Mouse (Mus musculus): ENCODE results near the gene Cdc42bpb. TPM values are rescaled to one million over a fixed set of nuclear protein-coding genes. Genes with fewer than 3 reads are reported as not detected.

Cdc42bpb gene
- 1.5 and 5.4 TPM in 2 replicates for total RNA-seq (2015)
- 2.9 and 5.2 TPM in 2 replicates for total RNA-seq (2017)

DNA sequence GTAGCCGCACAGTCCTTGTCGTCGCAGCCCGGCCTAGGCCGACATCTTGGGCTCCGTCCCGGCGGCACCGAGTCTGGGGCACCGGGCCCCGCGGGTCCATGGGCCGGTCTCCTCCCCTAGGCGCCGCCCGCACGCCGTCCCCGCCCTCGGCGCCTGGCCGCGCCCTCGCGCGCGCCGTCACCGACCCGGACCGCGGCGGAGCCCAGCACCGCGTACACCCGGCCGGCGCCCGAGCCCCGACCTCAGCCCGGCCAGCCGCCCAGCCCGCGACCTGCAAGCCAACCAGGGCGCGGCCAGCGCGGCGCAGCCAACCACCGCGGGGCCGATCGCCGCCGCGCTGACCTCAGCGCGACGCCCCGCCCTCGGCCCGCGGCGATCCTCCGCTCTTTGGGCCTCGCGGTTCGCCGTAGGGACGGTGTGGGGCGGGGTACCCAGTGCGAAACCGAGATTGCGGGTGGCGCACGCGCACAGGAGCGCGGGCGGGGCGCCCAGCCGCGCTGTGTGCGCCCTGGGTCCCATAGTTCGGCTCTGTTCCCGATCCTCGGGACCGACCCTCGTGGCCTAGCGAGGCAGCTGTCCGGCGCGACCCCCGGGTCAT is at the start of gene Cdc42bpb:
Gene Cdc42bpb (minus strand): TSS at position 343 of the 598 bp plus-strand sequence.
- ATAC-seq (replicated peaks; ENCODE audit: poor library complexity), result peak; percentile 67

DNA sequence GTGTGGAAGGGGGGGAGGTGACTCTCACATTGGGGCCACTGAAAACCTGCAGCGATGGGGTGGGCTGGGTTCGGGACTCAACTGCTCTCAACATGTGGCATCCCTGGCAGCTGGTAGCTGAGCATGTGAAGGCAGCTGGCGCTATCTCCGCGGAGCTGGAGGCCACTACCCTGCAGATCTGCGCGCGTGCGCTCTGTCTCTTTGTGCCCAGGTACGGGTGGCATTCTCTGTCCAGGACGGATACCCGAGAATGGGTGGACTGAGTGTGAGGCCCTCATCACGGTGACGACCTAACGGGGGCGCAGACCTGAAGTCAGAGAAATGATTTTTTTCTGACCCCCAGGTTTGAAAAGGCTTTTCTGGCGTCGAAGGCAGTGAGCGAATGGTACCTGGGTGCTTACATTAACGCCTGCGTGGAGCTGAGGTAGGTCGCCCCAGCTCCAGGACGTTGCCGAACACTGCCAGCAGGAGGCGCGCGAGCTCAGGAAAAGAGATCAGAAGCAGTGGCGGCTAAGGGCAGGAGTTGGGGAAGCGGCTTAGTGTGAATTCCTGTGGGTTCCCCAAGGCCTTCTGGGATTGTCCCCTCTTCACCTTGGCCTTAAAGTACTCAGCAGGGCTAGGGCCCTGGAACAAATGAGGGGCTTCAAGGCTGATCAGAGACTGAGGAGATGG is 48.4 kb upstream of the Cdc42bpb start:
- peak; percentile 62 for ATAC-seq (replicated peaks; ENCODE audit: poor library complexity)

DNA sequence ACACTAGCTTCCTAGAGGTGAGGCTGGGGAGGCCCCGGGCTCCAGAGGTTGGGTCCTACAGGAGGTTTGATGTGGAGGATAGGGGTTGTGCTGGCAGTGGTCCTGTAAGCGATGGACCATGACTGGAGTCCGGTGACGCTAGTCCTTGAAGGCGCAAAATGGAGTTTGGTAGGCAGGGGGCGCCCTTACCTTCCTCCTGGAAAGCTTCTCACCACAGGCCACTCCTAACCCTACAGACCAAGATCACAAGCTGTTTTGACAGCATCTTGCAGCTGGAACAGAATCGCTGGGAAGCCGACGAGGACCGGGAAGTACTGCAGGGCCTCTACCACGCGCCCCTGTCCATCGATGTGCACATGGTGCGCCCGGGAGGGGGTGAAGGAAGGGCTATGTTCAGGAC is 47.7 kb upstream of the Cdc42bpb start:
- ATAC-seq (replicated peaks; ENCODE audit: poor library complexity), result peak; percentile 68

DNA sequence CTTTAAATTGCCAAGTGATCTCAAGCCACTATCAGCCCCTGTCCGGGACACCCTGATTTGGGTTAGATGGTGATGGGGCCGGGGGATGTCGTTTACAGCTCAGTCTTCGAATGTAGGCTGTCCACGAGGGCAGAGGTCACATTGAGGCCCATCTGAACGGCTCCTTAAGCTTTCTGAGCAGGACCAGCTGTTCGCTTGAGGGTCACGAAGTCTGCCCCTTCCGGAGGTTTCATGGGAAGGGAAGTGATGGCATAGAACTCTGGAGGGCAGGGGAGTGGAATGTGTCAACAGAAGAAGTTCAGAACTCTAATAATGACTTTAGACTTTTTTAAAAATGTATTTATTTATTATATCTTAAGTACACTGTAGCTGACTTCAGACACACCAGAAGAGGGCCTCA is 47.0 kb upstream of the Cdc42bpb start:
- ATAC-seq (replicated peaks; ENCODE audit: poor library complexity), result no peak

DNA sequence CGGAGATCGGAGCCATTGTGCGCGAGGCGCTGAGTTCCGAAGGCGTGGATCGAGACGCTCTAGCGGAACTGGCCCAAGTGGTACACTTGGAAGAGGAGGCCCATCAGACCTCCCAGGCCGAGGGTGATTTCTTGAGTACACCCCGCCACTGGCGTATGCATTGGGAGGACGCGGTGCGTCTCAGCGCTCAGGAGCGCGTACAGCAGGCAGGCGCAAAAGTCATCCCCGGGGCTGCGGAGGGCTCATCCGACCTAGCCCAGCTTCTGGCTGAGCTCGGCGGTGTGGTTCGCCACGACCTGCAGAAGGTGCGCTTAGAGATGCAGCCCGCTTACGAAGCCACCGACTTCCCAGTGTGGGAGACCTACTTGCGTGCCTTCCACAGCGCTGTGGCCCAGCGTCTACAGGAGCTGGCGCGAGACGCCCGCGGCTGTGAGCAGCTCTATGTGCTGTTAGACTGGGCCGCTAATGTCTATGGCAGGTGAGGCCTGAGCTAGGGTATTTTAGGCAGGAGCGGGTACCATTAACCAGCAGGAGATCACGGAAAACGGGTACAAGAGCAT is 46.1 kb upstream of the Cdc42bpb start:
- no peak for ATAC-seq (replicated peaks; ENCODE audit: poor library complexity)

DNA sequence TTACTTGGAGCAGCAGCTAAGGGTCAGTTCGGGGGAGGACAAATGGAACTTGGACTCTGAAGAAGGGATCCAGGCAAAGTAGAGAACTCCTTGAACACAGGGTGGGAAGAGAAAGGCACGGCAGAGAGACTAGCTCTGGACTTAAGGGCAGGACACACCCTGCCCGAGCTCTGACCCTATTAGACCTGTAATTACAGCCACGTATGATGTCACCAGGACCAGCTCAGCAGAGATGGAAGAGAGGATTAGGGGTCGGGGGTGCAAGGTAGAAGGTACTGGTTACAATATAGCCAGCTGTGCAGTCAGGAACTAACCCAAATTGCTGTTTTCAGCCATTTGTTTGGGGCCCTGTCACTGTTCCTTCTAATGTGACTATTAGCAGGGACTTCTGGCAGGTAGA is 45.3 kb upstream of the Cdc42bpb start:
- ATAC-seq (replicated peaks; ENCODE audit: poor library complexity), result no peak

DNA sequence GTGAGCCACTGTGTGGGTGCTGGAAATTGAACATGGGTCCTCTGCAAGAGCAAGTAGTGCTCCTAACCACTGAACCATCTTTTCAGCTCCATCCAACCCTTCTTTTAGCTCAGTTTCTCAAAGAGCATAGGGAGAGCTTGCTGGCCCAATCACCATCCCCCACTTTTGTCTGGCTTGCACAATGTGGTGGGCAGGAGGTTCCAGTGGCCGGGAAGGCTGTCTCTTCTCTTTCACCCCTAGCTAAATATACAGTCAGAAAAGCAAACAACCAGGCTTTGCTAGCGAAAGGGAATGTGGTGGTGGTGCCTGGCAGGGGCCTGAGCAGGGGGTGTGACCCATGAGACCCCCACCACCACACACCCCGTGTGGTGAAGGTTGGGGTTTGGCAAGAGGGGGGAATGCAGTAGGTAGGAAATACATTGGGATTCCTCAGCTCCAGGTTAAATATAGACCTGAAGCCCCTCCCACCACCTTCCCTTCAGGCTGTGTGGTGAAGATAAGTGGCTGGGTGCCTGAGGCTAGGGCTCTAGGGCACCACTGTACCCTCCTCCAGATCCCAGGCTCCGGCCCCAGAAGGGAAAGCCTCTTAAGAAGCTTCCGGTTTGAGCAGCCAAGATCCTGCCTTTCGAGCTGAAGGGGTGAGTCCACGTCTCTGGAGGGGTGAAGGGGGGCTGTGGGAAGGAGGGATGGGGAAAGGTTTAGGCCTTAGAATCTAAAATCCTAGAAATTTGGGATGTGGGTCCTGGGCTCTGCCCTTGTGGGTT is 43.6 kb upstream of the Cdc42bpb start:
- no peak for ATAC-seq (replicated peaks; ENCODE audit: poor library complexity)

DNA sequence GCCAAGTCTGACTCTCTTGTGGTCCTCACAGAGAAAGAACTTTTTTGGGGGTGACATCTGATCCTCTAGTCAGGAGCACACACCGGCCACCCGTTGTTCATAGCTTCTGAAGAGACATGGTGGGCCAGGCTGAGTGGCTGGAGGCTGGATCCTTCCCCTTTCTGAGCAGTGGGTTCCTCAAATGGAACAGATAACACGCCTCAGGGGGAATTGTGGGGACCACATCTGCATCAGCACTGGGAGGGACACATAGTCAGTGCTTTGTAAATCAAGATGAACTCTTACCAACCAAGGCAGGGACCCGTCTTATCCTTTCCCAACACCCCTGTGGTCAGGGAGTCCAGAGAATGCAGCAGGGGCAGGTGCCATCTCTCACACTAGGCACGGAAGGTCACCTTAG is 42.4 kb upstream of the Cdc42bpb start:
- no peak for ATAC-seq (replicated peaks; ENCODE audit: poor library complexity)

DNA sequence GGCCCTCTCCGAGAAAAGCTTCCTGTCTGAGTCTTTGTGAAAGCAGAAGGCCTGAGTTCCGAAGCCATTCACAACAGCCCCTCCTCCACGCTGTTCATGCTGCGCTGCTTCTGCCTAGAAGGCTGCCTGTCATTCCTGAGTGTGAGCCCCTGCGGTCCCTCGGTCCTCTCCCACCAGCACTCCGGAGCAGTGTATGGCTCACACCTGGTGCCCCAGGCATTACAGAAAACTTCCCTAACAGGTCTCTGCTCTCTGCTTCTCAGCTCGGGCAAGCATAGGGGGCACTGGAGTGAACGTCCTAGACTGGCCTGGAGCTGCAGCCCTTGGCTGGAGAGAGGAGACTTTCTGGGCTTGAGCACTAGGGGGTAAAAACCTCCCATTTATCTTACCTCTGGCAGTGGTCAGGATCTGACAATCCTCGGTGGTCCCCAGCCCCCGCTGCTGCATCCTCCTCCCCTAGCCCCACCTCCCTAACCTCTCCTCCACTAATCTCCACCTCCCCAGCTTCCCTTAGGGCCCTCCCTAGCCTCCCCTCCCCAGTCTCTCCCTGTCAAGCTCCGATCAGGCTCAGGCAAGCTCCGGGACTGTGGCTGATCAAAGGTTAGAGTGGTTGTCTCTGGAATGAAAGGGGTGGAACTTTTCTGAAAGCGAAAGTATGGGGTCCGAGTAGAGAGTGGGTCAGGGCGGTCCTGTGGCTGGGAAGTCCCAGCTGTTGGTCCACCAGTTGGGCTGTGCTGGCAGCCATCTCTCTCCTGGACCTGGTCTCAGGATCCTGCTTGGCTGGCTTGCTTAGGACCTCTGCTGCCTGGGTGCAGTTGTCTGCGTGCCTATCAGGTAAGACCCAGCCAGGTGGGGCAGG is 39.6 kb upstream of the Cdc42bpb start, which contains the start of gene Exoc3l4:
Gene Exoc3l4 (plus strand): TSS at position 97 of the 859 bp plus-strand sequence.
- ATAC-seq (replicated peaks; ENCODE audit: poor library complexity), result peak; percentile 23; the same call in 1 of the 2 replicates

DNA sequence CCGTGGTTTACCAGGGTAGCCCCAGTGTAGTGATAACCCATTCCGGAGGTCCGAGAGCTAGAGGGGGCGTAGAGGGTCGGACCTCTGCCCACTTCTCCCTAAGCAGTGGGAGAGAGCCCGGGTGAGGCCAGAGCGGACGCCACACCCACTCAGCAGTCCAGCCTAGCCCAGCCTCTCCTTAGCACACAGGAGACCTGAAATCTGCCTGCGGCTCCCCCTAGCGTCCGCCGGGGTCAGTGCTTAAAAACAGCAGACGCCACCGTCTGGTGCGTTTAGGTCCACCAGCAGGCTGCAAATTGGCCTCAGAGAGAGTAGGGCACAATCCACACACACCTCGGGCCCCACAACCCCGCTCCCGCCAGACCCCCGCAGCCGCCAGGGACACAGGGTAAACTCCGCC is 35.8 kb upstream of the Cdc42bpb start:
- peak; percentile 96 for ATAC-seq (replicated peaks; ENCODE audit: poor library complexity)

DNA sequence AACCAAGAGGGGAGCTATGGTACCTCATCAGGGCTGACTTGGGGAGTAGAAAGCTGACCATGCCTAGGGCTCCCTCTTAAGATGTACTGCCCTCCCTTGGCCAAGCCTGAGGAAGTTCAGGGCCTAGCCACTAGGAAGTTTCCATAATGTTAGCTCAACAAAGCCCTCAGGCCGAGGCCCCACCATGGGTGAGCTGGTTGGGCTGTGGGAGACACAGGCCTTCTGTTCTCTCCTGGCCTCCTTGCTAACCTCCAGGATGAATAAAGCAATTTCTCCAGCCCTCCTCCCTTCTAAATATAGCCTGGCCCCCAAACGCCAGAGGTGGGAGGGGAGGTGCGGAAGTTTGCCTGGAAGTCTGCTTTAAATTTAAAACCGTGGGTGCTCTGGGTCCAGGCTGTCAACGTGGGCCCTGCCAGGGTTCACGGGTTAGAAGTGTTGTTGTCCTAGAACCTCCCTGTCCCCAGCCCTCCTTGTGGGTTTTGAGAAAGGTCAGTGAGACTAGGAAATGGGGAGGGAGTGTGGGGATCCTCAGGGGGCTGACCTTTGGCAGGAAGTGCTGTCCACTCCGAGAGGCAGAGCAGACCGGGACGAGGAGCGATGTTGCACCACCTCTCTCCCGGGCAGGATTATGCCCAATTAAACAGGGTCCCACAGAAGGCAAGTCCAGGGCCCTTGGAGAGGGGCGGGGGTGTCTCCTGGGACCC is 35.2 kb upstream of the Cdc42bpb start:
- no peak for ATAC-seq (replicated peaks; ENCODE audit: poor library complexity)

DNA sequence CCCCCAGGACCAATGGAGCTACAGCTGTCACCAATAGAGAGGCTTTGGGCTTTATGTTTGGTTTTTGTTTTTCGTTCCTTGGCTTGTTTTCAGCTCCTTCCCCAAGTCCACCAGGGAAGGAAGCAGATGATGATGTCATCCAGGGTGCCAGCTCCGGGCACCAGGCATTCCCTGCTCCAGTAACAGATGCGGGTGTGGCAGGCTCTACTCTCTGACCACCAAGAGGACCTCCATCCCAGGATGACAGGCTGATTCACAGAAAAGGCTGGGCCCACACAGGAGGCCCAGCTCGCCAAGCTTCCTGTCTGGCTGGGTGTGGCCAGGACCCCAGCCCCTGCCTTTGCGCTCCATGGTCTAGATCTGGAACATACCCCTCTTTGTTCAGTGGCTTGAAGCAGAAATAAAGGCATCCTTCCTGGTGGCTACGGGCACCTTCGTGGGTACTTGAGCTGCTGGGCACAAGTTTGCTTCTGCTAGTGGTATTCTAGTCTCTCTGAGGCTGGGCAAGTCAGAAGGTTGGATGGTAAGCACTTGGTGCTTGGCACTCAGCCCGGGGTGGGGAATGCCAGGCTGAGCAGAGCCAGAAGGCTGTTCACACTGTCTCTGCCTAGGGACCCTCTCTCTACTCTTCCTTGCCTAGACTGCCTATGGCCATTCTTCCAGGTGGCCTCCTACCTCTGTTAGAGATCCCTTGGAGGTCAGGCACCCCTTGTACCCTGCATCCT is 34.3 kb upstream of the Cdc42bpb start:
- no peak for ATAC-seq (replicated peaks; ENCODE audit: poor library complexity)

DNA sequence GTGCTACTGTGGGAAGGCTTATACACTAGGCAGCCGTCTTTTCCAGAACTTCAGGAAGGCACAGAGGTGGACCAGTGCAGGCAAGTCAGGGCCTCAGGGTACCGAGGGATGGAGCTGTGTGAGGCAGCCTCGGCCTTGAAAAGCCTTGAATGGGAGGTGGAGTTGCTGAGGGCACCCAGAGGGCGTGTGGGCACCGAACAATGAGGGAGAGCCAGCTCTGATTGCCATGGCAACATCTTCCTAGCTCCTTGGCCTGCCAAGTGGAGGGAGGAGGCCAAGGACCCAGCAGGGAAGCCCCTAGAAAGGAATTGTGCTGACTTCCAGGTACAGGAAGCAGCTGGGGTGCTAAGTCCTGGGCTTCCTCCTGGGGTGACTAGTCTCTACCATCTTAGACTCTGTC is 32.1 kb upstream of the Cdc42bpb start:
- ATAC-seq (replicated peaks; ENCODE audit: poor library complexity), result no peak

DNA sequence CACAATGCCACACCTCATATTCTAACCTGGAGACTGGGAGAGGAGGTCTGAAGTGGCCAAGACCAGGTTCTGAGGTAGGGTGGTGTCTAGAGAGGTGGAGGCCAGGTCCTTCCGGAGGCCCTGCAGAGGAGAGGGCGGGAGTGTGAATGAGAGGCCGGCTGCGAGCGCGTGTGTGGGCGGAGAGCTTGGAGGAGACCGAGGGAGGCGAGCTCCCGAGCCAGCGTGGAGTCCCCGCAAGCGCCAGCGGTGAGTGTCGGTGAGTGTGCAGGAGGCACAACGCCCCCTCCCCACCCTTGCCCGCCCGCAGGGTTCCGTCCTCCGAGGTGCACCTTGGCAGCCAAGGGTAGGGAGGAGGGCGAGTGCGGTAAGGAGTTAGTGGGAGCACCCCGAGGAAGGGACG is 29.1 kb upstream of the Cdc42bpb start, which contains the start of gene Lbhd2:
Gene Lbhd2 (plus strand): TSS at position 188 of the 400 bp plus-strand sequence.
- no peak for ATAC-seq (replicated peaks; ENCODE audit: poor library complexity)

DNA sequence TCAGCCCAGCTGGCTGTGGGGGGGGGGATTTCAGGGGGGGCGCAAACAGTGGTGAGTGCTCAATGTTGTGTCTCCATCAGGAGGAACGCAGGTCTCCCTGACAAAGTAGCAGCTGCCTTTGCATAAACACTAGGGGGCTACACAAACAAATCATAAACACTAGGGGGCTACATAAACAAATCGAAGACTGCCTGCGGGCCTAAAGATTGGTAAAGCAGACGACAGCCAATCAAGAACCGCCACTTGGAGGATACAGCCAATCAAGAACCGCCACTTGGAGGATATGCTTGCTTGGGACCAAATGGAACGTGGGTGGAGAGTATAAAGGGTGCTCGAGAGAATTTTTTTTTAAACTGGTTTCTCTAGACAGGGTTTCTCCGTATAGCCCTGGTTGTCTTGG is 27.4 kb upstream of the Cdc42bpb start:
- no peak for ATAC-seq (replicated peaks; ENCODE audit: poor library complexity)

DNA sequence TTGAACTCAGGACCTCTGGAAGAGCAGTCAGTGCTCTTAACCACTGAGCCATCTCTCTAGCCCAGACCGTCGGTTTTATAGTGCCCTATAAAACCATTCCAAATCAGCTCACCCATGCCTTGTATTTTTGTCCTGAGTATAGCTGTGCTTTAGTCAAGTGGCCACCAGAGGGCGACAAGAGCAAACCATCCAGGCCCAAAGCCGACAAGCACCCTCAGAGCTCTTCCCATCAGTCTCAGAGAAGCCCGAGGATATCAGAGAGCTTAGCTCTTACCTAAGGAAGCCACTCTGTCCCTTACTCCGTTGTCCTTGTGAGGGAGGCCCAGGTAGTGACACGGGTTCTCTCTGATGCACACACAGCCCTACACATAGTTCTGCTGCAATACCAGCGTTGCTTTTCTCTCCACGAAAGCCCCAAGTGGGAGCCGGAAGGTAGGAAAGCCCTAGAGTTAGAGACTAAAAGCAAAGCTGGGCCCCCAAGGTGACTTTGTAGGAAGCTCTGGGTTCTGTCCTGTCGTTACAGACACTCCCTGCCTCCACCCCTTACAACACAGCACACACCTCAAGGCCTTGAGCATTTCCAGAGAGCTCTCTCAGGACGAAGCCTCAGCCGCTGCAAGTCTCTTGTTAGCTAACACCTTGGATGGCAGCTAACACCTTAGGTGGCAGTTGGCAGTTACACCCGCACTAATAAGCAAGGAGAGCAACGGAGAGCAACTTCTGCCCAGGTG is 24.1 kb upstream of the Cdc42bpb start:
- peak; percentile 97 for ATAC-seq (replicated peaks; ENCODE audit: poor library complexity)

DNA sequence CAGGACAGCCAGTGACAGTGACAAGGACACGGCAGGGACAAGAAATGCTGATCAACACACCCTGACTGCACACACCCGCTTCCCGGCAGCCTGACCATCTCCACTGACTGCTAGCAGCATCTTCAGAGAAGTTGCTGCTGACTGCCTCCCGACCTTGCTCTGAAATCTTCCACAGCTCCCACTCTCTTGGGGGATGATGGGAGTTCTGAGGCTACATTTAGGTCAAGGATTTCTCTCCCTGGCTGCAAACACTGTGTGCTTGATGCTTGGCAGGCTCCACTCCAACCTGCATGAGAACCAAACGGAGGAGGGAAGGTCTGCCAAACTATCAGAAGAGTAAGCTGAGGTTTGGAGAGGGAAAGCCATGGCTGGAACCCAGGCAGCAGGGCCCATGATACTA is 19.5 kb upstream of the Cdc42bpb start:
- no peak for ATAC-seq (replicated peaks; ENCODE audit: poor library complexity)

DNA sequence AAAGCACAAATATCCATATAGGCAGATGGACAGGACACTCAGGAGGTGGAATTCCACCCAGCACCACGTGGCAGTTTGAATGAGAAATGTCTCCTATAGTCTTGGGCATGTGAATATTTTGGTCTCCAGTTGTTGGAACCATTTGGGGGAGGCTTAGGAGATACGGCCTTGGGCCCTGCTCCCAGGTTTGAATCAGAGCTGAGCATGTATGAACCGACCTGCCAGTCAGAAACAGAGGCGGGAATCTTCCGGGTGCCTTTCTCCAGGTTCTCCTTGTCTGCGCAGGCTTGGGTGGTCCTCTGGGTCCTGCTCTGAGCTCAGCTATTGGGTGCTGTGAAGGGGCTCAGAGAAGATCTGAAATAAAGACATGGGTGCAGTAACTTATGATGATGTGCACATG is 16.5 kb upstream of the Cdc42bpb start:
- ATAC-seq (replicated peaks; ENCODE audit: poor library complexity), result no peak

DNA sequence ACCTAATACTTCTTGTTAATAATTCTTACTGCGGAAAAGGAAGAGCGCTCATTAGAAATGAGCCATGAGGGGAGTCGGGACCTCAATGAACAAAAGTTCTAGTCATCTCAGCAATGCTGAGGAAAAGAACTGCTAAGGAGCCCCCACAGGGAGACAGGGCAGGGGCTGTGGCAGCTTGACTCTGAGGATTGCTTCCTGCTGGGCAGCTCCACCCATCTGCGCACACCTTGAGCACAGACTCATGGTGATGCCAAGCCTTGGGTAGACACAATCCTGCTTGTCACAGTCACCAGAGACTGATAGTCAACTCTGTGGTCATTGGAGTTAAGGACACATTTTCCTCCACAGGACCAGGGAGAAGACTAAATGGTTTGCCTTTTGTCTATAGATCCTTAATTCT is 9.6 kb upstream of the Cdc42bpb start:
- no peak for ATAC-seq (replicated peaks; ENCODE audit: poor library complexity)

Data from megakaryocyte progenitor cell, adult 5-6 weeks (primary cell).